Mouse (Mus musculus) liver, postnatal 0 days (tissue): ENCODE measurements around the gene Arhgef19. TPM values are rescaled to one million over a fixed set of nuclear protein-coding genes. Genes with fewer than 3 reads are reported as not detected.

ENCODE experiments used
- ATAC-seq: fragments of 200-750 bp; cut with Nextera tagmentation; 2 replicates; pipeline ENCODE4 v1.8.0; 2017; ENCODE audit warnings: mild to moderate bottlenecking, moderate library complexity
- DNase-seq: peaks from one replicate; pipeline ENCODE4 v3.0.0-alpha.2; 2016
- H3K27ac ChIP-seq: fragments of 300-500 bp; sonication (generic); 2 replicates; pipeline ENCODE4 v1.5.1; 2014; ENCODE audit warnings: antibody characterized with exemption, moderate library complexity, mild to moderate bottlenecking, low read depth
- H3K27me3 ChIP-seq: fragments of 300-500 bp; sonication (generic); 2 replicates; pipeline ENCODE4 v1.6.1; 2014; ENCODE audit warnings: low read length, control low read depth, mixed read lengths; ENCODE audit not compliant: insufficient read depth
- H3K36me3 ChIP-seq: fragments of 300-500 bp; sonication (generic); replicated peaks from 2 replicates; pipeline ENCODE4 v1.6.1; 2014; ENCODE audit warnings: mild to moderate bottlenecking, control low read depth, low read length, moderate library complexity, mixed read lengths; ENCODE audit not compliant: insufficient read depth
- H3K4me1 ChIP-seq: fragments of 300-500 bp; sonication (generic); 2 replicates; pipeline ENCODE4 v1.6.1; 2014; ENCODE audit warnings: antibody characterized with exemption, mild to moderate bottlenecking, control low read depth; ENCODE audit not compliant: insufficient read depth
- H3K4me2 ChIP-seq: fragments of 300-500 bp; sonication (generic); 2 replicates; pipeline ENCODE4 v1.6.1; 2014; ENCODE audit warnings: low read depth, mild to moderate bottlenecking, low read length, moderate library complexity, mixed read lengths
- H3K4me3 ChIP-seq: fragments of 300-500 bp; sonication (generic); 2 replicates; pipeline ENCODE4 v1.5.1; 2014; ENCODE audit warnings: low read depth, low read length
- H3K9ac ChIP-seq: fragments of 300-500 bp; sonication (generic); replicated peaks from 2 replicates; pipeline ENCODE4 v1.6.1; 2014; ENCODE audit warnings: mild to moderate bottlenecking, moderate library complexity
- H3K9me3 ChIP-seq: fragments of 300-500 bp; sonication (generic); 2 replicates; pipeline ENCODE4 v1.6.1; 2016; ENCODE audit warnings: mild to moderate bottlenecking, control low read depth, low read length, mixed read lengths
- CTCF ChIP-seq: sonication (generic); IDR thresholded peaks from 2 replicates; pipeline ENCODE4 v1.5.1; 2016; ENCODE audit warnings: antibody characterized with exemption, low read depth
- EP300 ChIP-seq: IDR thresholded peaks from 2 replicates; pipeline ENCODE4 v1.6.1; 2016; ENCODE audit warnings: antibody characterized with exemption, low read depth, mild to moderate bottlenecking
- WGBS: fragments of 180-500 bp; shearing (Covaris S2); extraction: QIAGEN DNeasy Blood & Tissue Kit; methylation state at CpG from one replicate; pipeline ENCODE4 v1.1.7; 2014; ENCODE audit not compliant: insufficient replicate concordance; 5-methylcytosine and 5-hydroxymethylcytosine counted together
- polyA plus RNA-seq: library from polyadenylated mRNA; unstranded; fragments of >200 nt; fragmentation: Nextera tagmentation; extraction: Ambion mirVana; gene quantifications from 2 replicates; pipeline ENCODE4 v1.2.1, GENCODE M21; 2015

Arhgef19 gene
- polyA plus RNA-seq, 1 experiment from 2014 or later: 3.0 TPM

GRCm38 (mm10) chr4:141241861-141242260 lies 2.6 kb downstream of the Arhgef19 start:
- WGBS: 32% methylated on average over 15 of the region's 15 CpGs
- no peak overlapping the region for H3K4me2 ChIP-seq
- no peak overlapping the region for H3K4me3 ChIP-seq
- H3K9ac ChIP-seq: no peak overlapping the region
- H3K36me3 ChIP-seq: no peaks in the 10 kb centered on the region
- H3K4me1 ChIP-seq: peaks cover 24% of the 10 kb centered on the region
- no peak for TF ChIP-seq EP300
- TF ChIP-seq CTCF: no peak
- no peak overlapping the region for H3K27ac ChIP-seq
- no peak for DNase-seq
- H3K9me3 ChIP-seq: no peaks in the 10 kb centered on the region
- H3K27me3 ChIP-seq: peaks cover 70% of the 10 kb centered on the region
- no peak for ATAC-seq

GRCm38 (mm10) chr4:141242651-141243241 lies 3.4 kb downstream of the Arhgef19 start:
- 15% methylated on average over 10 of the region's 11 CpGs for WGBS
- ATAC-seq (no peak), DNase-seq (no peak)
- Histone ChIP-seq H3K9me3 (no peaks in the 10 kb centered on the region), H3K27ac (no peak overlapping the region), H3K27me3 (peaks cover 77% of the 10 kb centered on the region), H3K4me1 (peaks cover 24% of the 10 kb centered on the region), H3K36me3 (no peaks in the 10 kb centered on the region), H3K4me3 (no peak overlapping the region), H3K9ac (no peak overlapping the region), H3K4me2 (no peak overlapping the region)
- TF ChIP-seq CTCF (no peak), EP300 (no peak)

GRCm38 (mm10) chr4:141243636-141244035 lies 4.3 kb downstream of the Arhgef19 start:
- Histone ChIP-seq H3K4me3 (no peak overlapping the region), H3K4me2 (no peak overlapping the region), H3K36me3 (no peaks in the 10 kb centered on the region), H3K27ac (no peak overlapping the region), H3K4me1 (peaks cover 27% of the 10 kb centered on the region), H3K9me3 (no peaks in the 10 kb centered on the region), H3K27me3 (peaks cover 80% of the 10 kb centered on the region), H3K9ac (no peak overlapping the region)
- ATAC-seq: no peak
- 56% methylated on average over 5 of the region's 5 CpGs for WGBS
- TF ChIP-seq EP300 (no peak), CTCF (no peak)
- DNase-seq: no peak

GRCm38 (mm10) chr4:141244401-141244800 lies 5.1 kb downstream of the Arhgef19 start:
- Histone ChIP-seq H3K4me1 (peaks cover 22% of the 10 kb centered on the region), H3K27ac (no peak overlapping the region), H3K27me3 (peaks cover 79% of the 10 kb centered on the region), H3K4me3 (no peak overlapping the region), H3K36me3 (no peaks in the 10 kb centered on the region), H3K9ac (no peak overlapping the region), H3K9me3 (no peaks in the 10 kb centered on the region), H3K4me2 (no peak overlapping the region)
- TF ChIP-seq EP300: no peak
- TF ChIP-seq CTCF: no peak
- ATAC-seq (no peak), DNase-seq (no peak)
- 54% methylated on average over 5 of the region's 5 CpGs for WGBS

GRCm38 (mm10) chr4:141244931-141245425 lies 5.7 kb downstream of the Arhgef19 start:
- Histone ChIP-seq H3K4me3 (no peak overlapping the region), H3K9ac (no peak overlapping the region), H3K36me3 (no peaks in the 10 kb centered on the region), H3K27ac (no peak overlapping the region), H3K4me2 (no peak overlapping the region), H3K4me1 (peaks cover 16% of the 10 kb centered on the region), H3K9me3 (no peaks in the 10 kb centered on the region), H3K27me3 (peaks cover 76% of the 10 kb centered on the region)
- WGBS: 37% methylated on average over 9 of the region's 9 CpGs
- DNase-seq: peak; percentile 49
- TF ChIP-seq CTCF (no peak), EP300 (no peak)
- ATAC-seq: no peak

- Histone ChIP-seq H3K4me3 (no peak overlapping the region), H3K27ac (no peak overlapping the region), H3K9me3 (no peaks in the 10 kb centered on the region), H3K36me3 (no peaks in the 10 kb centered on the region), H3K9ac (no peak overlapping the region), H3K27me3 (peaks cover 67% of the 10 kb centered on the region), H3K4me2 (no peak overlapping the region), H3K4me1 (peaks cover 6% of the 10 kb centered on the region)
- no peak for TF ChIP-seq EP300
- TF ChIP-seq CTCF: no peak
- no peak for ATAC-seq
- WGBS: 34% methylated on average over 24 of the region's 24 CpGs
- no peak for DNase-seq
Observed at GRCm38 (mm10) chr4:141246089-141246997, 7.0 kb downstream of the Arhgef19 start.
